Mouse (Mus musculus): ENCODE results near the gene Nell2. TPM values are rescaled to one million over a fixed set of nuclear protein-coding genes. Genes with fewer than 3 reads are reported as not detected.
"Not testable (repeated sequence)": the region's sequence is repeated elsewhere in the genome, so short reads cannot be mapped to it uniquely, and the experiment has no call there.

Nell2 gene
- polyA plus RNA-seq, 1 experiment, result not detected

- Histone ChIP-seq H3K4me3 (ENCODE audit: insufficient read depth, low read depth, low read length) (no peak overlapping the region), H3K27ac (ENCODE audit: insufficient read depth, low read depth, low read length) (no peak overlapping the region), H3K4me1 (ENCODE audit: control insufficient read depth, insufficient read depth, low read length) (no peaks in the 10 kb centered on the region)
- TF ChIP-seq CTCF (IDR thresholded peaks at IDR 0.05; ENCODE audit: insufficient read depth, low read depth, low read length), result no peak
- TF ChIP-seq POLR2A (IDR thresholded peaks at IDR 0.05; ENCODE audit: insufficient read depth, low read depth, low read length), result no peak
- 97% methylated on average over 2 of the region's 2 CpGs for WGBS
Measured at GRCm38 (mm10) chr15:95259671-95260450, 268.5 kb downstream of the Nell2 start.

- TF ChIP-seq POLR2A (IDR thresholded peaks at IDR 0.05; ENCODE audit: insufficient read depth, low read depth, low read length), result no peak
- no peak for TF ChIP-seq CTCF (IDR thresholded peaks at IDR 0.05; ENCODE audit: insufficient read depth, low read depth, low read length)
- Histone ChIP-seq H3K4me1 (ENCODE audit: control insufficient read depth, insufficient read depth, low read length) (no peaks in the 10 kb centered on the region), H3K27ac (ENCODE audit: insufficient read depth, low read depth, low read length) (no peak overlapping the region), H3K4me3 (ENCODE audit: insufficient read depth, low read depth, low read length) (no peak overlapping the region)
- WGBS, result 91% methylated on average over 9 of the region's 9 CpGs
Measured at GRCm38 (mm10) chr15:95257131-95257530, 271.2 kb downstream of the Nell2 start.

DNA sequence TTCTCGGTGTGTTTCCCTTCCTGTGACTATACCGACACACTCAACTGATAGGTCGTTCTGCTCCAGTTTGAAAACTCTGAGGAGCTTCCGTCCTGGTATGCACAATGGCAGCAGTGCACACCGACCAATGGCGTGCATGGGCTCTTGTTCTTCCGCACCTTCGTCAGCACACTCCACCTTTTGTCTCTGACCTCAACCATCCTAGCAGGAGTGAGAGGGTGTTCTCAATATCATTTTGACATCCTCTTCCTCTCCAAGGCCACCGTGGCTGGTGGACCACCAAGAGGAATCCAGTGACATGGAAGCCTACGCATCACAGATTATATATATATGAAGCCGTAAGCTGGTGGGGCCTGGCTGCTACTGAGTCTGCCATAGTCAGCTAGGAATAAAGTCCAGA lies 282.8 kb downstream of the Nell2 start:
- WGBS, result 97% methylated on average over 11 of the region's 11 CpGs
- H3K27ac ChIP-seq (ENCODE audit: insufficient read depth, low read depth, low read length), result no peak overlapping the region
- H3K4me1 ChIP-seq (ENCODE audit: control insufficient read depth, insufficient read depth, low read length), result 0 out of 2 replicates have a peak, but pooled peaks cover 2% of the 10 kb centered on the region
- H3K4me3 ChIP-seq (ENCODE audit: insufficient read depth, low read depth, low read length), result no peak overlapping the region
- no peak for TF ChIP-seq CTCF (IDR thresholded peaks at IDR 0.05; ENCODE audit: insufficient read depth, low read depth, low read length)
- no peak for TF ChIP-seq POLR2A (IDR thresholded peaks at IDR 0.05; ENCODE audit: insufficient read depth, low read depth, low read length)

DNA sequence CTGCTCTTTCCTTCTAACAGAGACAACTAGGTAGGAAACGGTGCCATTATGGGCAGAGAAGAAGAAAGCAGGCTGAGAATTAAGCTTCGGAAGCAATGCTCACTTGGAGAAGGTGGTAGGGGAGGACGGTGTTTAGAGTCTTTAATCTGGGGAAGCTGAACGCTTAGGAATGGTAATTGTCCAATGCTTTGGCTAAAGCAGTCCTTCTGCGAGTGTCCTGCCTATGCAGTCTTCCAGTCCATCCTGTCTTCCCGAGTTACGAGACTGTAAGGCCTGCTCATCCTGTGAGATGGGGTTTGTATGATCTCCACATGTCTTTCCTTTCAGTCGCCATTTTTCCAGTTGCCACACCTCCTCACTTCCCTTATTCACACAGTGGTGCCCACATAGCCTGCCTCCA lies 284.5 kb downstream of the Nell2 start:
- Histone ChIP-seq H3K4me3 (ENCODE audit: insufficient read depth, low read depth, low read length) (no peak overlapping the region), H3K27ac (ENCODE audit: insufficient read depth, low read depth, low read length) (no peak overlapping the region), H3K4me1 (ENCODE audit: control insufficient read depth, insufficient read depth, low read length) (0 out of 2 replicates have a peak, but pooled peaks cover 2% of the 10 kb centered on the region)
- 77% methylated on average over 8 of the region's 8 CpGs for WGBS
- TF ChIP-seq CTCF (IDR thresholded peaks at IDR 0.05; ENCODE audit: insufficient read depth, low read depth, low read length), result no peak
- TF ChIP-seq POLR2A (IDR thresholded peaks at IDR 0.05; ENCODE audit: insufficient read depth, low read depth, low read length), result no peak

GRCm38 (mm10) chr15:95241161-95241560 lies 287.2 kb downstream of the Nell2 start:
- TF ChIP-seq POLR2A (IDR thresholded peaks at IDR 0.05; ENCODE audit: insufficient read depth, low read depth, low read length), result no peak
- no peak for TF ChIP-seq CTCF (IDR thresholded peaks at IDR 0.05; ENCODE audit: insufficient read depth, low read depth, low read length)
- 82% methylated on average over 3 of the region's 3 CpGs for WGBS
- Histone ChIP-seq H3K4me3 (ENCODE audit: insufficient read depth, low read depth, low read length) (no peak overlapping the region), H3K4me1 (ENCODE audit: control insufficient read depth, insufficient read depth, low read length) (0 out of 2 replicates have a peak, but pooled peaks cover 2% of the 10 kb centered on the region), H3K27ac (ENCODE audit: insufficient read depth, low read depth, low read length) (no peak overlapping the region)

- not testable (repeated sequence) for H3K4me3 ChIP-seq (ENCODE audit: insufficient read depth, low read depth, low read length); H3K27ac ChIP-seq (ENCODE audit: insufficient read depth, low read depth, low read length); H3K4me1 ChIP-seq (ENCODE audit: control insufficient read depth, insufficient read depth, low read length)
- 92% methylated on average over 2 of the region's 2 CpGs for WGBS
Measured at GRCm38 (mm10) chr15:95237021-95237420, 291.3 kb downstream of the Nell2 start.

GRCm38 (mm10) chr15:95236509-95236908 lies 291.9 kb downstream of the Nell2 start:
- Histone ChIP-seq H3K27ac (ENCODE audit: insufficient read depth, low read depth, low read length) (no peak overlapping the region), H3K4me3 (ENCODE audit: insufficient read depth, low read depth, low read length) (no peak overlapping the region), H3K4me1 (ENCODE audit: control insufficient read depth, insufficient read depth, low read length) (0 out of 2 replicates have a peak, but pooled peaks cover 2% of the 10 kb centered on the region)
- TF ChIP-seq POLR2A (IDR thresholded peaks at IDR 0.05; ENCODE audit: insufficient read depth, low read depth, low read length), result no peak
- no peak for TF ChIP-seq CTCF (IDR thresholded peaks at IDR 0.05; ENCODE audit: insufficient read depth, low read depth, low read length)
- whole genome bisulfite sequencing, result 95% methylated on average over 3 of the region's 3 CpGs

GRCm38 (mm10) chr15:95231171-95231570 lies 297.2 kb downstream of the Nell2 start:
- Histone ChIP-seq H3K4me1 (ENCODE audit: control insufficient read depth, insufficient read depth, low read length) (no peaks in the 10 kb centered on the region), H3K4me3 (ENCODE audit: insufficient read depth, low read depth, low read length) (no peak overlapping the region), H3K27ac (ENCODE audit: insufficient read depth, low read depth, low read length) (no peak overlapping the region)
- no peak for TF ChIP-seq CTCF (IDR thresholded peaks at IDR 0.05; ENCODE audit: insufficient read depth, low read depth, low read length)
- no peak for TF ChIP-seq POLR2A (IDR thresholded peaks at IDR 0.05; ENCODE audit: insufficient read depth, low read depth, low read length)
- 92% methylated on average over 13 of the region's 13 CpGs for WGBS

DNA sequence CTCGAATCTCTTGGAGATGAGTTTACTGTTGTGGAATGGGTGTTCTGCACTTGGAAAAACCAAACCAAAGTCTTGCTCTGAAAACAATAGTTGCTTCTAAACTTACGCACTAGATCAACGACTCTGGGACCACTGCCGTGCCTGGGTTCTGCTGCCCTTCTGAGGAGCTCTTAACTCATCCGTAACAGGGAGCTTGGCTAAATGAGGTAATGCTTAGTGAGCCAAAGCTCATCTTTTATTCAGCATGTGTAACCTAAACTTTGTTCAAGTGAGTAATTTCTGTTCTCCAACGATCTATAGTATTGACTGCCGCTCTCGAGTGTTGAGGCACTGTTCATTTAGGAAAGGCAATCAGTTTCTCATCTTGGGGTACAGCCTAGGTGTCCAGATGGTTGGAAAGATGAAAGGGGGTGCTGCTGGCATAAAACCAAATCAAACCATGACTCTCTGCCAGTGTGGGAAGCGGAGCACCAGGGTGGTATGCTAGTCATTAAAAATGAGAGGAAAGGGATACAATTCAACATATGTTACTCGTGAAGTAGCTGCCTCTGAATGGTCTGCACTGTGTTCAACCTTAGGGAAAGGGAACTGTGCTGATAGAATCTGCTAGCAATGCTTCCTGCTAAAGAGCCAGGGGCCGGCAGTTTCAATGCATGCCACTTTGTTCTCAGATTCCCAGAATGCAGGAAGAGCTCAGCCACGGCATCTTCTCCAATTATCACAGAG lies 311.6 kb downstream of the Nell2 start:
- no peak overlapping the region for H3K4me3 ChIP-seq (ENCODE audit: insufficient read depth, low read depth, low read length)
- TF ChIP-seq POLR2A (IDR thresholded peaks at IDR 0.05; ENCODE audit: insufficient read depth, low read depth, low read length) (no peak), CTCF (IDR thresholded peaks at IDR 0.05; ENCODE audit: insufficient read depth, low read depth, low read length) (no peak)
- no peak overlapping the region for H3K27ac ChIP-seq (ENCODE audit: insufficient read depth, low read depth, low read length)
- 32% methylated on average over 12 of the region's 12 CpGs for WGBS
- peaks cover 9% of the 10 kb centered on the region for H3K4me1 ChIP-seq (ENCODE audit: control insufficient read depth, insufficient read depth, low read length)

All from olfactory bulb, adult 2 months (tissue).